Mouse (Mus musculus): ENCODE measurements around the gene Intu.

Gene Intu

DNA sequence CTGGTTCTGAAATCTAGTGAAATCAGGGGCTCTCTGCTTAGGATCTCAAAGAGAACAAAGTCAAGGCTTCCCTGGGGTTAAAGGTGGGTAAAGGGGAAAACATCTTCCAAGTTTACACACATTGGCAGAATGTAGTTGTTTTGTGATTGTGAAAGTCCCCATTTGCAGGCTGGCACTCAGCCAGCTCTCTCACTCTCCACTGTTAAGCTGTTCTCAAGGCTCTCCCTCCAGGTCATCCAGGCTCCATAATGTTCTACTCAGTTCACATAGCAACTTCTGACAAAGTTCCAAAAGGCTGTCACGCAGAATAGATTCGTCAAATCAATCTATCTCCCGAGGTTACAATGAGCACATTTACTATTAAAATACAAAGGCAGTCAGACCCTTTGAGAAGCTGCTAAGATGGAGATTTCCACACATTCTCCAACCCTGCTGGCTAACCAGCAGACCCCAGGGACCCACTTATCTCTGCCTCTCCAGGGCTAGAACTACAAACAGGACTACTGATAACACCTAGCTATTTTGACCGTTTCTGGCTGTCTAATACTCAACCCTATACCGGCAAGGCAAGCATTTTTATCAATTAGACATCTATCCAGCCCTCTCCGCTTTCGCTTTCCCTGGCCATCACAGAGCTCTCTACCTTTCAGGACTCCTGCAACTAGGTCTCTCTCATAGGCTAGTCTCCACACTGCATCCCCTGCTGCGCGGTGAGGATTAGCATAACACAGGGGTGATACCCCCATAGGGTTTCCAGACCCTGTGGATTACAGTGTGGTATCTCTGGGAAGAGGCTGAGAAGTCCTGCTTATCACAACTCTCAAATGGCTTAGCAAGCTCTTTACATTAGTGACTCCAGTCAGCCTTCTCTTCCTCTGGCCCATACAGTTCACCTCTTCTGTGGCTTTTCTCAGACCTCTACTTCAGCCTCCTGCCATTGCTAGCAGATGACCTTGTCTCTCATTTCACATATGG lies 2.8 kb upstream of the Intu start:
- in situ Hi-C loops (cut with MboI): no loop called here

DNA sequence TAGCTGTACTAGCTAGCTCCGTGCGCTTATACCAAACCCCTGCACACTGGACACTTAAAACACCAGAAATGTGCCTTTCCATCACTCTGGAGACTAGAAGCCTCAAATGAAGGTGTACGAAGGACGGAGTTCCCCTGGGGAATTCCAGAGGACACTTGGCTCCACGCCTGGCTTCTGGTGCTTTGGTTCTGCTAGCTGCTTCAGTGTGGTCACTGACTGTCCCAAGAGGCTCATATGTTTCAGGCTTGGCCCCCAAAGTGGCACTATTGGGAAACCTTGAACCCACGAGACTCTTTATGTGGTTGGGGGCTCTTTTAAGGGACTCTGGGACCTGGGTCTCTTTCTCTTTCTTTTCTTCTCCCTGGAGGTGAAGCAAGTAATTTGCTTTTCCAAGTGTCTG lies 2.1 kb upstream of the Intu start:
- in situ Hi-C loops (cut with MboI): no loop called here

- in situ Hi-C loops (cut with MboI): no loop called here
Measured at GRCm38 (mm10) chr3:40530845-40531244, 241 bp upstream of the Intu start.

DNA sequence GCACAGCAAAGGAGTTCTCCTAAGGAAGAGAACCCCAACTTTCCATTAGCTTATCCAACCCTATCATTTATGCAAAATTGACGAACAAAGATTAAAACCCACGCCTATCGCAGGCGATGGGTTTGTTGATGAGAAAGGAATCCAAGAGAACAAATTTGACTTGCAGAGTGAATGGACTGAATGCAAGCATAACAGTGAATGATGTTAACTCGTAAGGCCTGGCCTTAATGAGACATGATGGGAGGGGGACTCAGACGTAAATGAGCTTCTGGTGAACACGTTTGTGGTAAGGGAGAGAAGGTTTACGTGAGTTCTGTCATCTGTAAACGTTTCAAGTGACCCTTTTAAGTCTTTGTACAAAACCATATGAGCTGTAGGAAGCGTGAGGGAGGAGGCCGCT lies 1.2 kb downstream of the Intu start:
- in situ Hi-C loops (cut with MboI): no loop called here

DNA sequence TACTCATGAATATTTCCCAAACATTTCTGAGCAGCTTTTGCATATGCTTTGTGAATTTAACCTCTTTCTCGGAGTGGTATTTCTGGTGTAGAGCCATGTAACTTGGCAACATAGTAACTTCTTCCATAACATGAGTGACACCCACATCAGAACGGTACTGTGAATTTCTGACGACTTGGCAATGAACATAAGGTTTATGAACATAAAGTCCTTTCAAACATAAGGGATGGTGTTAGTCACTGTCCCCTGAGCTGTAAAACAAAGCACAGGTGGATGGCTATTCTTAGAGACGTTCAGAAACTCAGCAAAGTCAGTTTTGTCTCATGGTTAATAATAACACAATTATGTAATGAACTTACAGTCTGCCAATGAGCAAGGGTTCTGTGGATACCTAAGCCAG lies 3.1 kb downstream of the Intu start:
- in situ Hi-C loops (cut with MboI): no loop called here

DNA sequence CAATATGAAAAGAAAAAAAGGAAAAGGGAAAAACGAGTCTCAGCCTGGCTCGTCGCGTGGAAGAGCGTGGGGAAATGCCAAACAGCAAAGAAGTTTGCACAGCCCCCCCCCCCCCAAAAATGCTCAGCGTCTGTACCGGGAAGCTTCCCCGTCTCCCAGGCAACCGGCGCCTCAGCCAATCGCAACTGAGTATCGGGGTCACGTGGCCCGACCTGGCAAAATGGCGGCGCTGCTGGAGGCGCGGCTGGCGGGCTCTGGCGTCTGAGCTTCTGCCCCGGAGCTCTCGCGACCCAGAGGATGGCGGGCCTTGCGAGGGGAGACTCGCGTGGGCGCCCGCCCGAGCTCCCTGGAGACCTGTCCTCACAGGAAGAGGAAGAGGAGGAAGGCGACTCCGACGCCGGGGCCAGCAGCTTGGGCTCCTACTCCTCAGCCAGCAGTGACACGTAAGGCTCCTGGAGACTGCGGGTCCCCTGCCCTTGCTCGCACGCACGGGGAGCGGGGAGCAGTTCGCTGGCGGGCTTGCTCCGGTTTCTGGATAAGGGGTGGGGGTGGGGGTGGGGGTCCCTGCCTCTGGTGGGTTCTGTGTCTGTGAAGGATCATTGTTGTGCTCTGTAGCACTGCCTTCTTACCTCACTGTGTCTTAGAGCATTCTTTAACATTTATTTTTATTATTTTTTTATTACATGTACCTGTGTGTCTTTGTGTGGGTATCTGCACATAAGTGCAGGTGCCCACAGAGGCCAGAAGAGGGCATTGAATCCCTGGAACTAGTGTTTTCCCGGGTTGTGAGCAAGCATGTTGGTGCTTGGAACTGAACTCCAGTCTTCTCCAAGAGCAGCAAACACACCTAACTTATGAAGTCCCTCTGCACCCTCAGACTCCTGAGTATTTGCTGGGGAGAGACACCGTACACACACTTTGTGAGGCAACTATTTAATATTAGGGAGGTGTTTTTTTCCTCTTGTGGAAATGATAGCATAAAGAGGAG lies 9.8 kb downstream of the Intu start:
- in situ Hi-C loops (cut with MboI): no loop called here

GRCm38 (mm10) chr3:40546621-40547020 lies 15.5 kb downstream of the Intu start:
- in situ Hi-C loops (cut with MboI): no loop called here

DNA sequence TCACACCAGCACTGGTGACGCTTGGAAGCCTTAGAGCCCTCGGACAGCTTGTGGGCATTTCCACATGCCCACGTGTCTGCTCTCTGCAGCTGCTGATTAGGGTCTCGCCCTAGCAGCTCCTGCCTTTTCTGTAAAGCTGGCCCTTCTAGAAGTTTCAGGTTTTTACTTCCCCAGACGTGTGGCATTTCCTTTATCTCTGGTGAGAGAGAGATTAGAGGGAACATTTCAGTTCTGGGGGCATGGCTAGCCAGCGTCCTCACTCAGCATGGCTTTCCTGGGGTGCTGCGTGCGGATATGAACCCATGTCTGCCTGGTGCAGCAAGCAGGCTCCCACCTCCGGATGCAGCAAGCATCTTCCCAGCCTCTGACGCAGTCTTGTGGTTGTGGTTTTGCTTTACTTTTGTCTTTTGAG lies 121.9 kb downstream of the Intu start:
- in situ Hi-C loops (cut with MboI): no loop called here

DNA sequence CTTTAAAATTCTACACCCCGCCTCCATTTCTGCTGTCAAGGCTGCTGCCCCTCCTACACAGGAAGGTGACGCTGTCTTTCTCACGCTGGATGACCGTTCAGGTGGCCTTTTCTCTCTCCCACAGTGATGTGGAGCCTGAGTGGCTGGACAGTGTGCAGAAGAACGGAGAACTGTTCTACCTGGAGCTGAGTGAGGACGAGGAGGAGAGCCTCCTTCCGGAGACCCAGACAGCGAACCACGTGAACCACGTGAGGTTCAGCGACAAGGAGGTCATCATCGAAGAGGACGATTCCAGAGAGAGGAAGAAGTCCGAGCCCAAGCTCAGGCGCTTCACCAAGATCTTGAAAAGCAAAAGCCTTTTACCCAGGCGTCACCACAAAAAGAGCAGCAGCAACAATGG lies 122.5 kb downstream of the Intu start:
- in situ Hi-C loops (cut with MboI): no loop called here

DNA sequence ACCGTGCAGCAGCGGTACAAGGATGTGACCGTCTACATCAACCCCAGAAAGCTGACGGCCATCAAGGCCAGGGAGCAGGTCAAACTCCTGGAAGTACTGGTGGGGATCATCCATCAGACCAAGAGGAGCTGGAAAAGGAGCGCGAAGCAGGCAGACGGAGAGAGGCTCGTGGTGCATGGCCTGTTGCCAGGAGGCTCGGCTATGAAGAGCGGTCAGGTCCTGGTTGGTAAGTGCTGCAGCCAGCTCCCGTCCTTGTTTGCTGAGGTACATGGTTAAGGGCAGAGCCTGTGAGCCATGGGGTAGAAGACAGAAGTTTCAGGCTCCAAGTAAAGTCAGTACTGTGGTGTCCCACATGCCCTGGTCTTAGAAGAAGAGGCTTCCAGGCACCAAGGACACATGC lies 122.9 kb downstream of the Intu start:
- in situ Hi-C loops (cut with MboI): no loop called here

- in situ Hi-C loops (cut with MboI): no loop called here
Measured at GRCm38 (mm10) chr3:40655571-40655970, 124.5 kb downstream of the Intu start.

- in situ Hi-C loops (cut with MboI): no loop called here
Measured at GRCm38 (mm10) chr3:40656339-40656738, 125.3 kb downstream of the Intu start.

GRCm38 (mm10) chr3:40660231-40660630 lies 129.1 kb downstream of the Intu start:
- in situ Hi-C loops (cut with MboI): no loop called here

DNA sequence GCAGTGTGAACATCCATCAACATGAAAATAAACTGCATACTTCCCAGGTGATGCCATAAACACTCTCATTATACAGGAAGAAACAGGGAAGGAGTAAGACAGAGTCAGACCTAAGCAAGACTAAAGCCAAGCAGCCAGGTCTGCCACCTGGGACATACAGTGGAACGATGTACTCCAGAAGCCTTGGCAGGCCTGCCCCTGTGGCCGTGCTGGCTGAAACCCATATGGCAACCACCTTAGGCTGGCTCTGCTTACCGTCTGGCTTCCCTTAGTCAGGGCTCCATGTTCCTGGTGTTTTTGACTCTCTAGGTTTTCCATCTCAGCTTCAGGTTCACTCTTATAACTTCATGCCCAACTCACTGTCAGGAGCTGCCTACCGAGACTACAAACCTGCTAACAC lies 135.0 kb downstream of the Intu start:
- in situ Hi-C loops (cut with MboI): no loop called here

DNA sequence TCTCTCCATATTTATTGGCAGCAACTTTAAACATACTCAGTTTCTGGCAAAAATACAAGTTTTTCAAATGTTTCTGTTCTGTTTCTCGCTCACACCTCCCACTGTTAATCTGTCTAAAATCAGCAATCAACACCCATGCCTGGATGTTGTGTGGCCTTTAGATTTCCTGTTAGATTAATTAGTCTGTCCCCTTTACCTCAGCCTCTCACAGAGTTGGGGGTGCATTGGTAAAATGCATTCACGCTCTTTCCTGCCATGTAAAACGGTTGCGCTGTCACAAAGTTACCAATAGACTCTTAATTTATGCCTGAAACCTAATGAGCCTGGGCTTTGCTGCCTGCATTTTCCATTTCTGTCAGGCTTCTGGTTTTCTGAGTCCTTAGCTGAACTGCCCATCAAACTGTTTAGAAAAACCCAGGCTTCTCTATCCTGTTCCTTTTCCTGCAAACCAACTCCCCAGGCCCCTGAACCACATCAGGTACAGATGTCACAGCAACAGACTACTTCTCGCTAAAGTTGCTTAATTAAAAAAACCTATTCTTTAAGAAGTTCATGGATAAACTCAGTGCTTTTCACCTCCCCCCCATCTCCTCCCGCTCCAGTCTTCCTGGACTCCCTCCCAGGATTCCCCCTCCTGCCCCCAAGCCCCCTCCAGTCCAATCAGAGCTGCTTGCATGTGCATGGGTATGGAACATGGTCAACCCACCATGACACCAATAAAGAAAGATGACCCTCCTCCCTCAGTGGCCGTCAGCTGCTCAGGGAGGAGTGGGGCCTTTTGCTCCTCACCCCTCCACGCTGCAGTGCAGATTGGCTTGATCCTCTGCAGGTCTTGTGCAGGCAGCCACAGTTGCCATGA lies 136.0 kb downstream of the Intu start:
- in situ Hi-C loops (cut with MboI): no loop called here

DNA sequence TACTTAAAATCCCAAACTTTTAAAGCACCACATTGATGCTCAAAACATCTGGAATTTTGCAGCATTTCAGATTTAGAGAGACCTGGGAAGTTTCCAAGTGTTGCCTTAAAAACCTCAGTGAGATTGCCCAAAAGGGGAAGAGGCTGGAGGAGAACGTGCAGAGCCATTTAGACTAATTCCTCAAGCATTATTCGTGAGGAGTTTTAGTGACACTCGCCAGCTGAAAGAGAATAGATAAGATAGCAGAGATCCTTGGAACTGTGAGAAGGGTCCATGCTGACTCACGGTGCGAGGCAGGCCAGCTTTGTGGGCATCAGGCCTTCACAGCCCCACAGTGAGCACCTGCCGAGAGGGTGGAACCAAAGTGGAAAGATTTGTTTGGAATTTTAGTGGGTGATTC lies 137.8 kb downstream of the Intu start:
- in situ Hi-C loops (cut with MboI): no loop called here

- in situ Hi-C loops (cut with MboI): no loop called here
Measured at GRCm38 (mm10) chr3:40669395-40669794, 138.3 kb downstream of the Intu start.

- in situ Hi-C loops (cut with MboI): no loop called here
Measured at GRCm38 (mm10) chr3:40673515-40673914, 142.4 kb downstream of the Intu start.

DNA sequence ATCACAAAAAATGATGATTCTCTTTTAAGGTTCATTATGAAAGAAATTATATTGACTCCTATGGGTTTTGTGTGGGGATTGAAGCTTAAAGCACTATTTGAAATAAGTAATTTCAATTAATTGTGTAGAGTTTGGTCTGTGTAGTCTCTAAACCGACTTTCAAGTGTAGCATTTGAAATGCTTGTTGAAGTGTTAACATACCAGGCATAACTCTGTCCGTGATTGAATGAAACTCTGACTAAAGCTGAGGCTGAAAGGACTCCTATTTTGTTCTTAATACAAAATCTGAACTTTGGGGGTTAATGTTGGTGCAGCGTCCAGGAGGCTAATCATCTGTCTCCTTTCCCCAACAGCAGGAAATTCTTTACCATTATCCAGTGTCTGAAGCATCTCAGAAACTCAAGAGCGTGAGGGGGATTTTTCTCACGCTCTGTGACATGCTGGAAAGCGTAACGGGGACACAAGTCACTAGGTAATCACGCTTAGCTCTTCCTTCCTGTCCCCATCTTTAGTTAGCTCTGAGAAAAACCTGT lies 143.9 kb downstream of the Intu start:
- in situ Hi-C loops (cut with MboI): no loop called here

- in situ Hi-C loops (cut with MboI): no loop called here
Measured at GRCm38 (mm10) chr3:40678856-40679255, 147.8 kb downstream of the Intu start.

DNA sequence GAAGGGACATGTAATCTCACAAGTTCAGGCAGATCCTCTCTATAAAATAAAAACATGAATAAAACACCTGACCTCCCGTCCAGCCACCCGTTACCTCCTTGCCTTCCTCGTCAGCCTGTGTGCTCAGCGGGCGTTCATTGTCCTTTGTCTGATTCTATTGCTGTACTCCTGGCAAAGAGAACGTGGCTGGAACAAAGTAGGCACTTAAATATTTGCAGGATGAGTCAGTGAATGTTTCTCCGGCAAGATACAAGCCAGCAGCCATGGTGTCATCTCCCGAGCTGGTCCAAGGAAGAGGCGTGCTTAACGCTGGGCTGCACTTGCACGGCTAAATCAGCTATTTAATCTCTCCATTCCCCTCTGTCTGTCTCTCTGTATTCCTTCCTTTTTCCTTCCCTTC lies 151.3 kb downstream of the Intu start:
- in situ Hi-C loops (cut with MboI): no loop called here

Data from mature B cell (primary cell).